Mouse (Mus musculus) embryonic facial prominence, embryonic 10.5 days (tissue): ENCODE data around the gene Higd1b. TPM values are rescaled to one million over a fixed set of nuclear protein-coding genes. Genes with fewer than 3 reads are reported as not detected.

Source experiments
- polyA plus RNA-seq: library from polyadenylated mRNA; unstranded; fragments of >200 nt; fragmentation: Nextera tagmentation; extraction: Ambion mirVana; gene quantifications from 2 replicates; pipeline ENCODE4 v1.2.1, GENCODE M21; 2016

Higd1b gene
- polyA plus RNA-seq, 1 experiment from 2014 or later = not detected

Other genes starting within 250 kb of the Higd1b start
- gene Fzd2, start 231.5 kb upstream of the Higd1b start, polyA plus RNA-seq = 45.8 and 49.0 TPM in 2 replicates
- gene Meioc, start 172.1 kb upstream of the Higd1b start, polyA plus RNA-seq = 0.39 and 0.40 TPM in 2 replicates
- gene Ccdc43, start 138.1 kb upstream of the Higd1b start, polyA plus RNA-seq = 58.1 and 59.8 TPM in 2 replicates
- 16.3 and 21.0 TPM in 2 replicates for gene Adam11, start 74.4 kb upstream of the Higd1b start, polyA plus RNA-seq
- 80.7 and 89.6 TPM in 2 replicates for gene Gjc1, start 16.1 kb upstream of the Higd1b start, polyA plus RNA-seq
- 347 and 348 TPM in 2 replicates for gene Eftud2, start 45.1 kb downstream of the Higd1b start, polyA plus RNA-seq
- gene Ccdc103, start 45.4 kb downstream of the Higd1b start, polyA plus RNA-seq = 1.4 and 1.8 TPM in 2 replicates
- not detected in 2 replicates for gene Fam187a, start 49.3 kb downstream of the Higd1b start, polyA plus RNA-seq
- 0.14 and 0.16 TPM in 2 replicates for gene Gfap, start 65.1 kb downstream of the Higd1b start, polyA plus RNA-seq
- 12.1 and 13.0 TPM in 2 replicates for gene Kif18b, start 89.3 kb downstream of the Higd1b start, polyA plus RNA-seq
- gene C1ql1, start 110.8 kb downstream of the Higd1b start, polyA plus RNA-seq = 1.5 and 2.7 TPM in 2 replicates
- gene Nmt1, start 192.3 kb downstream of the Higd1b start, polyA plus RNA-seq = 63.2 and 66.0 TPM in 2 replicates
- gene Dcakd, start 192.5 kb downstream of the Higd1b start, polyA plus RNA-seq = 304 and 308 TPM in 2 replicates